Mouse (Mus musculus) adrenal gland, postnatal 10 days (tissue): ENCODE measurements around the gene Pax1. TPM values are rescaled to one million over a fixed set of nuclear protein-coding genes. Genes with fewer than 3 reads are reported as not detected.

ENCODE experiments used
- DNase-seq: peaks from one replicate; pipeline ENCODE4 v3.0.0; 2021; ENCODE audit warnings: mixed read lengths
- long read RNA-seq, 2 experiments: library from polyadenylated mRNA; stranded (forward); transcript quantifications; one replicate each; pipeline ENCODE4 v2.0.0; 2021
- total RNA-seq, 2 experiments: library from RNA; stranded (reverse); gene quantifications; 2 replicates each; pipeline ENCODE4 v1.2.3; 2021

Pax1 gene
- total RNA-seq = not detected
- long read RNA-seq, experiment 1 = 0 reads
- long read RNA-seq, experiment 2 = 0 reads

DNA sequence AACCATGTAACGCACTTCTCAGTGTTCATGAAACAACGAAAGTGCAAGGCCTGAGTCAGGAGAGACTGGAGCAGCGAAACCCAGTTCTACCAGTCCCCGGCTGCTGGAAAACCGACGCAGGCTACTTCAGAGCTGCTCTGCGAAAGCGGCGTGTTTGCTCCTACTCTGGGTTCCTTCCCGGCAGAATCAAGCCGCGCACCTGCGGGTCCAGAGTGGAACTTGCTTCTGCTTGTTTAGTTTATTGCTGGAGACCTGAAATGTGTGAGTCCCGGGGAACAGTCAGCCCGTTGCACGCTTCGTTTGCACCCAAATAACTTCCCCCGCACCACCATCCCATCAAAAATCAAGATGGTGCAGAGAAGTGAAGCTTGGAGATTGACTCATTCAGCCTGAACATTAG is at the start of gene Pax1:
TSS of gene Pax1 (plus strand) at position 345 of the 400 bp plus-strand sequence.
- DNase-seq = no peak

DNA sequence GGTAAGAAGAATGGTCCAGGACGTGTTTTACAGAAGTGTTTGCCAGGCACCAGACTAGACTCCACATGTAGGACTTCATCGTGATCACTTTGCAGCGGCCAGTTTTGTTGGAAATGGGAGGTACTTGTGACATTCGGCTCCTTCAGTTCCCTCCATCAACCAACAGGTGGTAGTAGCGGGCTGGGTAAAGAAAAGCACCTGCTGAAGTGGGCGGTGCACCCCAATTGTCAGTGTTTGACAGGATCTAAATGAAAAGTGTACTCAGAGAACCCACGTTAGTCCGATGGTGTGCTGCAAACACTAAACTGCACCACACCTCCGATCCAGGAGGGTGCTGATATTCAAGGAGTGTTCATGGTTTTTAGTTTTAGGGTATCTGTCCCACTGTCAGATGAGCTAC is 40.7 kb upstream of the Pax1 start:
- peak; percentile 14 for DNase-seq

- DNase-seq = no peak
Measured at GRCm38 (mm10) chr2:147325178-147325577, 36.5 kb upstream of the Pax1 start.

DNA sequence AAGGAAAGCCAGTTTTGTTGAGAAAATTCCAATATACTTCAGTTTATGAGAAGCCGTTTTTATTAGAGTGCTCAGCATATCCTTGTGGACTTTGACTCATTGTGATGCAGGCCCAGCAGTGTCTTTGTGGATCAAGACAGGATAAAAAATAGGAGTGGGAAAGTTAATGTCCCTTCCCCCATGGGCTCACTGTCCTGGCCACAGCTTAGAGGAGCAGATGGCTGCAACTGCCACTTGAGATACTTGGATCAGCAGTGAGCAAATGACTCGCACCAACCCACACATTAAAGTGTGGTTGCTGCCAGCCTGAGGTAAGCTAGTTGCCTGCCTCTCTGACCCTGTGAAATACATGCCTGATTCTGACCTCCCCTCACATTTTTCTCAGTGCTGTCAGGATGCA is 29.0 kb upstream of the Pax1 start:
- DNase-seq = no peak

DNA sequence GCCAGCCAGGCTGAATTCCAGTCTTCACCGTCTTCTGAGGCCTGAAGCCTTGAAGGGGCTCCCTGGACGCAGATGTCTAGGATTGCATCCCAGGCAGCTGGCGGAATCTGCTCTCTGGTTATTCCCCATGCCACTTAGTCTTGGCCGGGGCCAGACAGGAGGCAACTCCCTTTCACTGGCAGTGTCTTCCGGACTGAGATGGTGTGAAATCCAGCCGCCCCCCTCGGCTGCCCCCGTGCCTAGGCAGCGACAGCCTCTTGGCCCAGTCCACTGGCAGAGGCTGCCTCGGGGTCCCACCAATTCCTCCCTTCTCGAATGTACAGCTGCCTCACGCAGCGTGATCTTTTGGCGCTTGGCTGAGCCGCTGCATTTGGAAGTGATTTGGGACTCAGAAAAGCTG is 23.0 kb upstream of the Pax1 start:
- DNase-seq = no peak

DNA sequence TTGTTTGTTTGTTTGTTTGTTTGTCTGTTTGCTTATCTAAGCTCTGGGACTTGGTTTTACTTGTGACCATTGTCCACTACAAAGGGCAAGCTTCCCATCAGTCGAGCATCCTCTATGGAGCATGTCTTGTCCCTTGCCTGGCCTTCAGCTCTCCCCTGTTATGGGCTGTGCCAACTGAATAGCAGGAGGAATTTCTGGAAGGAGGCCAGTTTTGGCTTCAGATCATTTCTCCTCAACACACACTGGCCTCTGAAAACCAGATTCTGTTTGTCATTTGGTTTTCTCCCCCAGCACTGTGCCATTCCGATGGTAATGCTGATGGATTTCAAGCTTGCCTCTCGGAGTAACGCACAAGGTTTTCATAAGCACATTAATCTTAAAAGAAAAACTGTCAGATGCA is 21.9 kb upstream of the Pax1 start:
- DNase-seq = no peak

DNA sequence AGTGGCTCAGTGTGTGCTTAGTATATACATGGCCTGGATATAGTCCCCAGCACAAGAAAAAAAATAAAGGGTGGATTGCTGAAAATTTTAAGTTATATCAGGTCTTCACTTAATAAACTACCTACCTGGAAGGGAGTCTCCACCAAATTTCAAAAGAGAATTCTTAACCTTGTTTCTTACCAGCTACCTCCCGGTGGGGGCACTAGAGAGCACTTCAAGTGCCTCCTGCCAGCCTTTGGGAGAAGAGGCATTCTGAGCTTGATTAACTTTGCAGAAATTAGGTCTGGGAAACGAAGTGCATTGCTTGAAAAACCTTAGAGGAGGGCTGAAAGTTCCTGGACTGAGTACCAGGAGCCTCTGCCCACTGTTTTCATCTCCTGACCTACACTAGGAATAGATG is 19.5 kb upstream of the Pax1 start:
- no peak for DNase-seq

DNA sequence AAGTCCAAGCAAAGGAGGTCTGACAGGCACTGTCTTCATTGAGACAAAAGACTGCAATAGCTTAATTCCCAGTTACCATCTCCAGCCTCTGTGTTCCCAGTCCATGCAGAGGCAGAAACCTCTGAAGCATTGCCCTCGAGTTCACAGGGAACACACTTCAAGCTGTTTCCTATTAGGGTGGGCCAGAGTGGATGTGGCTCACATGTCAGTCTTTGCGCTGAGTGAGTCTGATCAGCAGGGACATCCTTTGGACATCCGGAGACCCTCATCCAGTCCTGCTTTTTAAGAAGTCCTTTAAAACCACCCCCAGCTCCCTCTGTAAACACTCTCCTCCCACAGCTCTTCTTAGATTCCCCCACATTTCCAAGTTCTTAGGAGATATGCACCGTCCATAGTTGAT is 2.0 kb upstream of the Pax1 start:
- no peak for DNase-seq

DNA sequence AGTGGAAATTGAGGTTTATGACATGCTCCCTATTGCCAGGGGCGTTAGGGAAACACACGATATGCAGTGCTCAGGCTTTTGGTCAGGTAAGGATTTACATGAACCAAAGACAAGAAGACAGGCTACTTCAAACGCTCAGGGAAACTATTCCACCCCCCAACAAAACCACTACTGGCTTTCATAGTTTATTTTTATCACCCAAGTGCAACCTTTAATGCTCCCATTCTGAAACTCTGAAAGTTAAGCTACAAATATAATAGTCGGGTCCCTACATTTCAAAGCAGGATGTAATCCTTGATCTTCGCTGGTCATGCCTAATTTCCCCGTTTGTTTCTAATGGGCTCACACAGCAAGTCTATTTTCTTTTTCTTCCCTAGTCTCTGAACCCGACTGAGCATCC is 1.3 kb upstream of the Pax1 start:
- DNase-seq = no peak

DNA sequence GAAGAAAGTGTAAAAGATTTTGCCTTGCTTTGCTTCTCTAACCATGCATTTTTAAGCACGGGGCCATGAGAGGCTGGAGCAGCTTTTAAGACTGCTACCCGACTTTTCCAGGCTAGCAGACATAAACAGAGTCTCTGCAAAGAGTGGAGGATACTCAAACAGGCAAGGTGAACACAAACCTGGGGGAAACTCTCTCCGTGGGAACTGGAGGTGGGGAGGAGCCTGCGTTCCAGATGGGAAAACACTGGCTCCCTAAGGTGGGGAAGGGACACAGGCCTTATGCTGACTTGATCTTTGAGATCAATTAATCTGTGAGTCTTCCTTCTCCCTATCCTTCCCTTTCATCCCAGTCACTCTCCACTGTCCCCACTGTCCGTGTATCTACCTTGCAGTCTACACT is 869 bp upstream of the Pax1 start:
- DNase-seq = no peak

GRCm38 (mm10) chr2:147362316-147362715 is 591 bp downstream of the Pax1 start:
- DNase-seq = peak; percentile 48

GRCm38 (mm10) chr2:147363401-147364130 is 1.8 kb downstream of the Pax1 start:
- no peak for DNase-seq

DNA sequence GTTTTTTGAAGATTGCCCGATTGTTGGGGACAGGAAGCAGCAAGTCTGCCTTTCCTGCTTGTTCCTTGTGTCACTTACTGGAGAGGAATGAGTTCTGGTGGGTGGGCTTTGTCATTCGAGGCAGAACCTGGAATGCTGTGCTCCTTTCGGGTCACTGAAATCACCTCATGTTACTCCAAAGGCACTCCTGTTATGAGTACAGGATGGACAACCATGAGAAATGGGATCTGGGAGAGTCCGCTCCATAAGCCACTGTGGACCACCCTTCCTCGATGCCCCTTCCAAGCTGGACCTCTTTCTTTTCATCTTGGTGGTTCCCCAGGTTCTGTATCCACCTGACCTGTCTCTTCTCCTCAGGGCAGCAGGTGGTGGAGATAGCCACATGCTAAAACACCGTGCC is 2.5 kb downstream of the Pax1 start:
- DNase-seq = no peak

GRCm38 (mm10) chr2:147364982-147365907 is 3.5 kb downstream of the Pax1 start:
- peak; percentile 14 for DNase-seq

- no peak for DNase-seq
Measured at GRCm38 (mm10) chr2:147365908-147366630, 4.3 kb downstream of the Pax1 start.

DNA sequence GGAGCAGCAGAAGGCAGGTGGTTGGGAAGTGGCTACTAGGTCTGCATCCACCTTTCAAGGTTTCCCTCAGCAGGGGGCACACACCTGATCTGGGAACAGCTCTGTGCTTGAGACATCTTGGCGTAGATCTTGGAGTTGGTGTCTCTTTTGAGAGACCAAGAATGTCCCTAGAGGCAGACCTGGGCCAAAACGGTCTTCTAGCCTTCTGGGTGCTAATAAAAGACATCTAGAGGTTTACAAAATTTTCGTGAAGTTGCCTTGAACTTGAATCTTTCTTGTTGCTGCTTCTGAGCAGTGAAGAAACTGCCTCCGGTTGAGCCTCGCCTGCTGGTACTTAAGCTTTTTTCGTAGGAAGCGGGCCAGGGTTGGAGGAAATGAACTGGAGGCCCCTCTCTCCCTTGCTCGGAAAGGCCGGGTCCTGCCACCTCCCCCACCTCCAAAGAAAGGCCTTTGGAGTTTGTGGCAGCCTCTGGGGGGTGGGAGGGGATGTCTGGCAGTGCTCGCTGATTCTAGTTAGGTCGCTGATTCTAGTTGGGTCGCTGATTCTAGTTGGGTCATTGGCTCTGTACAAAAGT is 5.6 kb downstream of the Pax1 start:
- DNase-seq = no peak

DNA sequence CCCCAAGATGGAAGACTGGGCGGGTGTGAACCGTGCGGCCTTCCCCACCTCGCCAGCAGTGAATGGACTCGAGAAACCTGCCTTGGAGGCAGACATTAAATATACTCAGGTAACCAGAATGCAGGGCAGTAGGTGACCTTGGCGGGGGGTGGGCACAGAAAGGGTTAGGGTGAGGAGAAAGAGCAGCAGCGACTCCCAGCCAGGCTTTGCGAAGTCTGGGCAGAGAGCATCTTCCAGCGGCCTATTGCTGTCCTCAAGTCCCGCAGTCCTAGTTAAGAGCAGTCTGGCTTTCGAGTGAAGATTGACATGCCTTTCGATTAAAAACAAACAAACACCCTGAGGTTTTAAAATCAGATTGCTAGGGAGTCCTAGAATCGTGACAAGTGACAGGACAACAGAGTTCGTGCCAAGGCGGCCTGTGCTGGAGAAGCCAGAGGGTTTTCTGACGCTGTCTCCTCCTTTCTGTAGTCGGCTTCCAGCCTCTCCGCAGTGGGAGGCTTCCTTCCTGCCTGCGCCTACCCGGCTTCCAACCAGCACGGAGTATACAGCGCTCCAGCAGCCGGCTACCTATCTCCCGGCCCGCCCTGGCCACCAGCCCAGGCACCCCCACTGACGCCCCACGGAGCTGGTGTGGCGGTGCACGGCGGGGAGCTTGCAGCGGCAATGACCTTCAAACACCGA is 6.3 kb downstream of the Pax1 start:
- no peak for DNase-seq

- DNase-seq = no peak
Measured at GRCm38 (mm10) chr2:147369561-147369960, 7.8 kb downstream of the Pax1 start.

- DNase-seq = no peak
Measured at GRCm38 (mm10) chr2:147370091-147370490, 8.4 kb downstream of the Pax1 start.

DNA sequence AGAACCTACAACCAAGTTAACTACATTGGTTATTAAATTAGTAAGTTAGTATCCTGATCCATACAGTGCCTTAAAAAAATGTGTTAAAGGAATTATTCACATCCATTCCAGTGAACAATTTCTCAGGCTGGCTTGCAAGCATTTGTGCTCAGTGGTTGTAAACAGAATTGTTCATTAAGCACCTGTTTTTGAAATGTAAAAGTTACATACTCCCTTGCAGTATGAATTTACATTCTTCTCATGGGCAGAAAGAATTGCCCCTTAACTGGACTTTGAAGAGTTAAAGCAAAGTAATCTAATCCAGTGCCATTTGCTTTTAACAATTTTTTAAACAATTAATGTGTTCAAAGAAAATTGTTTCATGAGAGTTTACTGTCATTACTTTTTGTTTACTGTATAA is 9.6 kb downstream of the Pax1 start:
- no peak for DNase-seq

DNA sequence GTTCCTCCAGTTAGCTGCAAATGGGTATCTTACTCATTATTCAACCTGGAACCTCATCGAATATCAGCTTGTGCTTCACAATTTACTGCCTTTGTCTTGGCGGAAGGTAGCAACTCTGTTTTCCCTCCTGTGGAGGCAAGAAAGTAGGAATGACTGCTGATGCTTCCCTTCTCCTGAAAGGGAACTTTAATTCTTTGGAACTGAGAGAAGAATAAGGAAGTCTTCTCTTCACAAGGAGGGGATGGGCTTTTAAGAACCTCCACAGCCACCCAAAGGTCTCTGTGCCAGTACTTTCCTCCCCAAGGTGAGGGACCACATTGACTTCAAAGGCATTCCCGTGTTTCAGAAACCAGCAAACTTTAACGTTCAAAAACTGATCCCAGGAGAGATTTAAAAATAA is 10.1 kb downstream of the Pax1 start:
- no peak for DNase-seq
